Mouse (Mus musculus): ENCODE results near the gene Trcg1. TPM values are rescaled to one million over a fixed set of nuclear protein-coding genes. Genes with fewer than 3 reads are reported as not detected.
A peak's percentile ranks its signal among the peaks of the same experiment; 100 is the strongest.

Gene Trcg1
- total and polyA plus RNA-seq, 3 experiments = not detected

GRCm38 (mm10) chr9:57261913-57262794 is 25.8 kb downstream of the Trcg1 start, which contains the start of gene 1700017B05Rik:
Gene 1700017B05Rik (minus strand): TSS chr9:57262612.
- H3K27ac ChIP-seq (ENCODE audit: control insufficient read depth, low read depth, low read length) = peak within 1 kb of the TSS; percentile 77
- no peak for TF ChIP-seq SMC3 (IDR thresholded peaks at IDR 0.05; ENCODE audit: low read depth, low read length)
- TF ChIP-seq NELFE (IDR thresholded peaks at IDR 0.05; ENCODE audit: low read depth, low read length) = peak; percentile 80
- TF ChIP-seq BHLHE40 (IDR thresholded peaks at IDR 0.05; ENCODE audit: borderline replicate concordance, low read depth, low read length) = peak; percentile 55; the same call in 1 of the 2 replicates
- TF ChIP-seq POLR2A (IDR thresholded peaks at IDR 0.05; ENCODE audit: control insufficient read depth in 1 of 2, insufficient read depth in 1 of 2, low read depth in 1 of 2, low read length in 2 of 2, poor library complexity in 1 of 2) = peak; percentile 61 to 83; a peak in 3 of 4 replicates
- no peak; the same call in 1 of the 2 replicates for TF ChIP-seq MXI1 (IDR thresholded peaks at IDR 0.05; ENCODE audit: low read depth, low read length)
- peak; percentile 58; the same call in 1 of the 2 replicates for TF ChIP-seq HCFC1 (IDR thresholded peaks at IDR 0.05; ENCODE audit: low read depth, low read length)
- peak; percentile 28; the same call in 1 of the 2 replicates for TF ChIP-seq MAX (IDR thresholded peaks at IDR 0.05; ENCODE audit: low read length)
- peak; percentile 93; the same call in 1 of the 2 replicates for TF ChIP-seq UBTF (IDR thresholded peaks at IDR 0.05; ENCODE audit: borderline replicate concordance, insufficient read depth, low read depth, low read length)
- peak; percentile 64; the same call in 1 of the 2 replicates for TF ChIP-seq SIN3A (IDR thresholded peaks at IDR 0.05; ENCODE audit: low read length)
- no peak for TF ChIP-seq GABPA (IDR thresholded peaks at IDR 0.05; ENCODE audit: low read depth, low read length)
- TF ChIP-seq CTCF (IDR thresholded peaks at IDR 0.05 in 2 of 3, conservative IDR thresholded peaks at IDR 0.05 in 1 of 3; ENCODE audit: control insufficient read depth in 1 of 3, insufficient read depth in 1 of 3, low read depth in 2 of 3, low read length in 3 of 3, poor library complexity in 1 of 3, severe bottlenecking in 1 of 3) = peak in 2 of 3 experiments; percentile 45 to 68; a peak in 5 of 6 replicates
- TF ChIP-seq KAT2A (conservative IDR thresholded peaks at IDR 0.05; ENCODE audit: low read depth, low read length) = no peak
- TF ChIP-seq MYB (IDR thresholded peaks at IDR 0.05; ENCODE audit: low read depth, low read length) = 0 out of 2 replicates have a peak, but pooled peaks have one; percentile 15
- TF ChIP-seq EP300 (IDR thresholded peaks at IDR 0.05; ENCODE audit: low read depth in 1 of 2, low read length in 2 of 2) = no peak; a peak in 1 of 4 replicates
- TF ChIP-seq ZMIZ1 (IDR thresholded peaks at IDR 0.05; ENCODE audit: low read depth, low read length) = no peak; the same call in 1 of the 2 replicates
- TF ChIP-seq NRF1 (IDR thresholded peaks at IDR 0.05; ENCODE audit: insufficient read depth, low read depth, low read length, poor library complexity, severe bottlenecking) = peak; percentile 53; the same call in 1 of the 2 replicates
- no peak for TF ChIP-seq MEF2A (IDR thresholded peaks at IDR 0.05; ENCODE audit: extremely low read depth, insufficient replicate concordance, low read depth, low read length, poor library complexity, severe bottlenecking)
- TF ChIP-seq ZC3H11A (IDR thresholded peaks at IDR 0.05; ENCODE audit: low read depth, low read length) = no peak
- peak; percentile 68 for TF ChIP-seq TCF12 (IDR thresholded peaks at IDR 0.05; ENCODE audit: low read depth, low read length)
- peak; percentile 45; the same call in 1 of the 2 replicates for TF ChIP-seq MAZ (IDR thresholded peaks at IDR 0.05; ENCODE audit: low read depth, low read length)
- peak; percentile 80; the same call in 1 of the 2 replicates for TF ChIP-seq POLR2AphosphoS2 (IDR thresholded peaks at IDR 0.05; ENCODE audit: low read length)
- TF ChIP-seq RAD21 (IDR thresholded peaks at IDR 0.05; ENCODE audit: low read depth, low read length) = no peak
- DNase-seq (ENCODE audit: low read depth, low spot score) = peak; percentile 84
- no peaks in the 10 kb centered on the region for H3K27me3 ChIP-seq (ENCODE audit: control insufficient read depth in 1 of 2, insufficient read depth in 2 of 2, low read length in 2 of 2)
- H3K9ac ChIP-seq (ENCODE audit: control insufficient read depth, low read depth, low read length, poor library complexity, severe bottlenecking) = peak within 1 kb of the TSS; percentile 98
- peaks cover 56% of the 10 kb centered on the region for H3K79me2 ChIP-seq (ENCODE audit: control insufficient read depth, insufficient read depth, low read length, poor library complexity)
- H3K4me1 ChIP-seq (ENCODE audit: control insufficient read depth in 1 of 2, insufficient read depth in 2 of 2, low read length in 2 of 2) = peaks cover 2 to 17% of the 10 kb centered on the region in 2 experiments
- peaks cover 10 to 17% of the 10 kb centered on the region in 2 experiments for H3K36me3 ChIP-seq (ENCODE audit: control insufficient read depth in 1 of 2, insufficient read depth in 2 of 2, low read length in 2 of 2)
- H3K9me3 ChIP-seq (replicated peaks; ENCODE audit: insufficient read depth, low read length) = no peaks in the 10 kb centered on the region
- H3K4me3 ChIP-seq (ENCODE audit: control insufficient read depth in 1 of 2, insufficient read depth in 1 of 2, low read depth in 2 of 2, low read length in 2 of 2) = peak within 1 kb of the TSS; percentile 83 to 99

Measured in MEL (cell line).